Mouse (Mus musculus): ENCODE data around the gene Rpl35. TPM values are rescaled to one million over a fixed set of nuclear protein-coding genes. Genes with fewer than 3 reads are reported as not detected.

Rpl35 gene
- polyA plus RNA-seq, 3 experiments from 2014 or later = 1,176 to 2,203 (median 2,023) TPM

GRCm38 (mm10) chr2:38997386-38998374 lies 7.7 kb downstream of the Rpl35 start, which contains the start of gene Wdr38:
Wdr38 (plus strand) TSS chr2:38997476.
- ATAC-seq = peak; percentile 95

DNA sequence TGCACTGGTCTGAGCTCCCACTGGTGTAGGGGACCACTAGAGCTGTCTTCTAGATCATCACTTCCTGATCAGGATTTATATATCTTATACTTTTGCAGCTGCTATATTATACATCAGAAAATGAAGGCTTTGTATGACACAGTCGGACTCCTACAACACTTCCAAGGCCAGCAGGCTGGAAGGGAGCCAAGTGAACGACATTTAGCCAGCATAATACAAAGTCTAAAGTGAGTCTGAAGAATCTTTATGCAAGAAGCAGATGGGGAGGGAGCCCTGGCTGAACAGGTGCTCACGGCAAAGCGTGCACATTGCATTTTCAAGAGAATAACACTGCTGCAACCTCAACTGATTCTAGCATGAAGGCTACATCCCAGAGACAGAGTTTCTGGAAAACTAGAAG lies 13.0 kb downstream of the Rpl35 start:
- ATAC-seq = no peak

- ATAC-seq = no peak
Observed at GRCm38 (mm10) chr2:38992004-38992403, 13.4 kb downstream of the Rpl35 start.

- ATAC-seq = no peak
Observed at GRCm38 (mm10) chr2:38988929-38989328, 16.5 kb downstream of the Rpl35 start.

DNA sequence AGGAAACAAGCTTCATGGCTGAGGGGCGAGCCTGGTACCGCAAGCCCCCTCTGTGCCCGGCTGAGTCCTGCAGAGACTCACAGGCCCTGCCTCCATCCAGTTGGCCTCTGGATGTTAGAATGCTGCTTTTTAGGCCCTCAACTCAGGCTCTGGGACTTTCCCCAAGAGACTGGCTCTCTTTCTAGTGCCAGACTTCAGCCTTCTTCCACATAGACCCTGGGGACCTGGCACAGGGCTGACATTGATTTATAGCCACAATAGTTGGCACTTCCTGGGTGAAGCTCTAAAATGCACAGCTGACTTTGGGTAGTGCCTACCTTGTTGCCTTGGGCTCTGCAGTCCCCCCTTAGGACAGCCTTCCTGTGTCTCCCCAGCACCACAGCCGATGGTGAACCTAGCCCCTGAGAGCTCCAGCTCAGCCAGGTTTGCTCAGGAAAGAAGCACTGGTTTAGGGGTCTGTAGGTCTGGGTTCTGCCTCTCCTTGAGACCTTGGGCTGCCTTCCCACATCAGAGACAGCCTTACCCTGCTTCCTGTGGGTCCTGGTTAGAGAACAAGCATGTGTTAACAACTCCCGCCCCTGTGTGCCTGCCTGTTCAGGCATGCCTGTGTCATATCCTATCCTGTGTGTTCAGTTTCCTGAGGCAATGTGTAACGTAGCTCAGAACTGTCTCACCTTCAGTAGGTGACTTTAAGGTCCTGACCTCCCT lies 17.5 kb downstream of the Rpl35 start:
- peak; percentile 25 for ATAC-seq

- no peak for ATAC-seq
Observed at GRCm38 (mm10) chr2:38987371-38987770, 18.1 kb downstream of the Rpl35 start.

DNA sequence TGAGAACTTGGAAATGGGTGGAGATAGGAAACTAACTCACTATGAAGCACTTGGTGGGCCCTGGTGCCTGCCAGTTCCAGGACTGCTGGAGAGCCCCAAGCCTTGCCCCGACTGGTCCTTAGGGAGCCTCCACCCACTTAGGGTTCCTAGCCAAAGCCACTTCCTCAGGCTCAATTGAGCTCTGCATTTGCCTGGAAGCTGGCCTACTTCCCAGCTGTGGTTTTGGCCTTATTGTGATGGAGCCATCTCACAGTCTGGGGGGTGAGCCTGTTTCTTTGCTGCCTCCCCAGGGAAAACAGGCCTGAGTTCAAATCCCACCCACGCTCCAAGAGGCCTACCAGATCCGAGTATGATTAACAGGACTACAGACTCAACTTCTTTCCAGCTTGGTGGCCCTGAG lies 18.8 kb downstream of the Rpl35 start:
- no peak for ATAC-seq

DNA sequence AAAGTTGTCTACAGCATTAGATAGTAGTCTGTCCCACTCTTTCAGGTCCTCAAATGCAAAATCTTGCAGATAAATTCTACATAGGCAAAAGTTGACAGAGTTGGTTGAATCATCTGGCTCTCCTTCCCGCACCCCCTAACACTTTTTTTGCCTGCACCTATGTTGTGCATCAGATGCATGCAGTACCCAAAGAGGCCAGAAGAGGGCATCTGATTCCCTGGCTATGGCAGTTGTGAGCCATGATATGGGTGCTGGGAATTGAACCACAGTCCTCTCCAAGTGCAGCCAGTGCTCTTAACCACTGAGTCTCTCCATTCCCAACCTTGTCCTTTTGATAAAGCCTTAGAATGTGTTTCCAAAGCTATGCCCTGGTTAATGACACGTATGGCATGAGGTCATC lies 22.0 kb downstream of the Rpl35 start:
- no peak for ATAC-seq

- no peak for ATAC-seq
Observed at GRCm38 (mm10) chr2:38977837-38978236, 27.6 kb downstream of the Rpl35 start.

DNA sequence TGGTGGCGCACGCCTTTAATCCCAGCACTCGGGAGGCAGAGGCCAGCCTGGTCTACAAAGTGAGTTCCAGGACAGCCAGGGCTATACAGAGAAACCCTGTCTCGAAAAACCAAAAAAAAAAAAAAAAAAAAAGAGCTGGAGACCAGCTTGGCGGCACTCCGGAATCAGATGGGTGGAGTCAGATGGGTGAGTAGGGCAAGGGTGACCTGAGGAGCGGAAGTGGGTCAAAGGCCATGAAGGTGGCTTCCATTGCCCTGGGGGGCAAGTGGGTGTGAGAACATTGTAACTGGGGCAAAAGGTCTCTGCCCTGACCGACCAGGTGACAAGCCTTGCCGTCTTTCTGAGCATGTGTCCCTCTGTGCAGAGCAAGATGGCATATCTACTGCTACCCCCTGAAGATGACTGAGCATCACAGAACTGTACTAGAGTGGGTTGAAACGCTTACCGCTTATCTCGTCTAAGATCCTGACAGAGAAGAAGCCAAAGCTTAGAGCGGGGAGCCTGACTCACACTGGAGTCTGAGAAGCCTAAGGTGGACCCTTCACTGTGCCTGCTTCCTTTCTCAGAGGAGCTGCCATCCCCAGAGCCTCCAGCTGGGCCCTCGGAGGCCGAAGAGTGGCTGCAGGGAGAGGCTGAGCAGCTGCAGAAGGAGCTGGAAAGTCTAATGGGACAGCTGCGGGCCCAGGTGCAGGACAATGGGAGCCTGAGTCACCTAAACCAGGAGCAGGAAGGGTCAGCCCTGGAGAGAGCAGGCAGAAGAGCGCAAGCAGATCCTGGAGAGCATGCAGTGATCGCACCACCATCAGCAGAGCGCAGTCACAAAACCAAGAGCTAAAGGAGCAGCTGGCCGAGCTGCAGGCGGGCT lies 29.3 kb downstream of the Rpl35 start:
- no peak for ATAC-seq

DNA sequence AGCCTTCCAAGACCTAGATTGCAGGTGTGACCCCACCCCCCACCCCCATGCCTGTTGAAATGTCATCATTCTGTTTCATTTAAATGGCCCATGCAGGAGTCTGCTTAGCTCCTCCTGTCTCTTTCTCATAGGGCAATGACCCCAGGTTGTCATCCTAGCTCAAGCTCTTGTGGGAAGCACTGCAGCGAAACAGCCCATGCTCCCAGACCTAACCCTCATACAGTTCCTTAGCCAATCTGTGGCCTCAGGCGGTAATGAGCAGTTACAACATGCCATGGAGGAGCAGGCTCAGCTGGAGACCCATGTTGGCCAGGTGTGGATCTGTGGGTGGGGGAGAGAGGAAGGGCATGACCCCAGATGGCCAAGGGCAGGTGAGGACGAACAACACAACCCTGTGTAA lies 30.2 kb downstream of the Rpl35 start:
- no peak for ATAC-seq

DNA sequence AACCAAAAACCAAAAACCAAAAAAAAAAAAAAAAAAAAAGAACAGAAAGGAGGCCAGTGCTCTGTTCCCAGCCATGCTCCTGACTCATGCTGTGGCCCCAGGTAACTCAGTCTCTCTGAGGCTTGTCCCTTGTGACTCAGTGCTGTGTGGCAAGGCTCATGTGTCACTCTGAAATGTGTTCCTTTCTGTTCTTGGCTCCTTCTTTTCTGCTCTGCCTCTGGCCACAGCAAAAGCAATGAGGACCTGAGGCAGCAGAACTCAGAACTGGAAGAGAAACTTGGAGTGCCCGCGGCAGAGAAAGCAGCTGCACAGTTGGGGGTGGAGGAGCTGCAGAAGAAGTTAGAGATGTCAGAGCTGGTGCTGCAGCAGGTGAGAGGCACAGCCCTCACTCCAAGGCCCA lies 31.3 kb downstream of the Rpl35 start:
- no peak for ATAC-seq

DNA sequence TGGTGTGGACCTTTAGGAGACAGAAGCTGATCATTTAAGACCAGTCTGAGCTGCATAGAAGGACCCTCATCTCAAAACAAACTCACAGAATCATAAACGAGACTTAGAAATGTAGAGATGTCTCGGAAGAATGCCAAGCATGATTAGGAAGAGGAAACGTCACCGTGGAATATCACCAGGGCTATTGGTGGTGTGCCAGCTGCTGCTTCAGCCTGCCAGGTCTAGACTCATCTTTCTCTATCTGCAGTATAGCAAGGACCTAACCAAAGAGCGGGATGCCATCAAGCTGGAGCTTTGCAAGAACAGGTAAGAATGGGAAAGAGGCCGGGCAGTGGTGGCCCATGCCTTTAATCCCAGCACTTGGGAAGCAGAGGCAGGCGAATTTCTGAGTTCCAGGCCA lies 31.7 kb downstream of the Rpl35 start:
- ATAC-seq = no peak

DNA sequence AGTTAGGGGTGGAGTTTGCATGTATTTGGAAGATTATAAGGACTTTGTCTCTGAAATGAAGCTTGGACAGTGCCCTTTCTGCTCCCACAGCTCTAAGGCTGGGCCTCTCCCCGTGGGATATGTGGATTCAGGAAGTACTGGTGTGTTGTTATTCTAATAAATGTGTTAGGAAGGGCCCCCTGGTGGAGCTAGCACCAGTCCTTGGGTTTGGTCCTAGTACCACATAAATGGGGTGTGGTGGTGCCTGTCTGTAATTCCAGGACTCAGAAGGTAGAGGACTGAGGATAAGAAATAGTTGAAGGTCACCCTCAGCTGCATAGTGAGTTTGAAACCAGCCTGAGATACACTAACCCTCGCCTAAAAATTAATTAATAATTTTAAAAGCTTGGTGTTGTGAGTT lies 32.2 kb downstream of the Rpl35 start:
- ATAC-seq = no peak

DNA sequence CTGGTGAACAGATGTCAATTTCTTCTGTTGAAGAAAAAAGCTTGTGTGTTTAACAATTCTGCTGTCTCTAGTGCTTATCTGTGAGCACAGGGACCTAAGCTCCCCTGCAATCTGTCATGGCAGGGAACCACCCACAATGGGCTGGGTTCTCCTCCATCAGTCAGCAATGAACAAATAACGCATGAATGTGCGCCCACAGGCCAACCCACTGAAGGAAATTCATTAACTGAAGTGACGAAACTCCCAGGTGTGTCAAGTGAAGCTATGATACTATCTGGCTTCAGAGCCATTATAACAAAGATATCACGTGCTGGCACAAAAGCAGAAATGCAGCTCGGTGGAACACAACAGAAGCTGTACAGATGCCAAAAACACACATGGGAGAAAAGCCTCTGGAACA lies 35.4 kb downstream of the Rpl35 start:
- ATAC-seq = no peak

DNA sequence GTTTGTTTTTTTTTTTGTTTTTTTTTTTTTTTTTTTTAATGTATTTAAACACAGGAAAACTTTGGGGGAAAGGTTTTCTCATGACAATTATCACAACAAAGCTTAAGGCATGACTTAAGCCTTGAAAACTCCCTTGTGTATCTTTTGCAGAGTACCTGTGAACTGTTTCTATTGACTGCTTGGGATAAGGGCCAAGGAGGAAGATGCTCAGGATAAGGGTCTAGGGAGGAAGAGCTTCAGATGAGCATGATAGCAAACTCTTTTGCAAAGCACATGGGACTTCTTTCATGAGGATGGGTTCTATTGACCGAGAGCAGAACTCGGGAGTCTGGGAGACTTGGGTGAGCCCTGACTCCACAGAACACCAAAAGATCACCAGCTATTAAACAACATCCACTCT lies 35.8 kb downstream of the Rpl35 start:
- no peak for ATAC-seq

GRCm38 (mm10) chr2:38964198-38964597 lies 41.2 kb downstream of the Rpl35 start:
- no peak for ATAC-seq

DNA sequence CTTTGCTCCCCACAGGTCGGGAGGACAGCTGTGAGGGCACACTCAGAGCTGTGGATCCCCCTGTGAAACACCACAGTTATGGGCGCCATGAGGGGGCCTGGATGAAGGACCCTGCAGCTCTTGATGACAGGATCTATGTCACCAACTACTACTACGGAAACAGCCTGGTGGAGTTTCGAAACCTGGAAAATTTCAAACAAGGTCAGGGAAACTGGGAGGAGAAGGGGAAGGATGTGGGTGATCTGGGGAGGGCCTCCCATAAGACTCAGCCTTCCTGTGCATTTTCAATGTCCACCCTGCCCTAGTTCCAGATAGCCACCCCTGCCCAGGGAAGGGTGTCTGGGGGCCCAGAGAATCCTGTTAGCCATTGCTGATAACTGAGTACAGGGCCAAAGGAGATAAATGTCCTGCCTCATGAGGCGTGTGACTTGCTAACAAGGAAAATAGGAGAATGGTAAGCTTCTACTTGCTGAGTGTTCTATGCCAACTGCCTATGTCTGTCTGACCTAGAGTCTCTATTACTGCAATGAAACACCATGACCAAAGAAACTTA lies 47.7 kb downstream of the Rpl35 start:
- no peak for ATAC-seq

- no peak for ATAC-seq
Observed at GRCm38 (mm10) chr2:38956062-38956461, 49.4 kb downstream of the Rpl35 start.

DNA sequence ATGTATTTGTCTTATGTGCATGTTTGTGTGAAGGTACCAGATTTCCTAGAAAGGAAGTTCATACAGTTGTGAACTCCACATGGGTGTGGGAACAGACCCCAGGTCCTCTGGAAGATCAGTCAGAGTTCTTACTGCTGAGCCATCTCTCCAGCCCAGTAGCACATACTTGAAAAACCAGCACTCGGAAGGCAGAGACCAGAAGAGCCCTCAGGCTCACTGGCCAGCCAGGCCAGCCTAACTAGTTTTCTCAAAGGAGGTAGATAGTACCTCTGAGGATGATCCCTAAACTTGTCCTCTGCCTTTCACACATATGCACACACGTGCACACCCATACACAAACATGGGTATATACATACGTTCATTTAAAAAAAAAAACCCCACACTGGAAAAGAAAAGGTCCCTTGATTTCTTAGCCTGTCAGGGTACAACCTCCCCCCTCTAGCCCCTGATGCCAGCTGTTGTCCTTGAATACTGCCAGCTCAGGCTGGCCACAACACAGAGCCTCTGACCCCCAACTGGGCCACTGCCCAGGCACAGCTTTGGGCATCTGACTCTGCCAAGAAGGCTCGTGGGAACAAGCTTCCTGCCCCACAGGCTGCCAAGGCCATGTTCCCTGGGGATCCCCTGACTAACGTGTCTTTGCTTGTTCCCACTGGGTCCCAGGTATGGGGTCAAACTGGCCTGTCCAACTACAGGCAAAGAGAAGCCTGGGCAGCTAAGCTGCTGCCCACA lies 52.1 kb downstream of the Rpl35 start:
- no peak for ATAC-seq
